Mouse (Mus musculus) heart, adult 8-10 months (tissue): ENCODE measurements at regions not wholly inside any gene's neighbourhood (a gene's known extent, or its start where the extent isn't known, plus 50 kb on each side); places are given as distances from the start of the nearest gene placed in this dataset.

Experiments
- DNase-seq: peaks from one replicate; pipeline ENCODE4 v3.0.0; 2022; ENCODE audit warnings: low spot score

GRCm38 (mm10) chr6:78599751-78600150 is 131.1 kb upstream of the Reg3g start:
- no peak for DNase-seq

- no peak for DNase-seq
Observed at GRCm38 (mm10) chr6:78570000-78570597, 101.4 kb upstream of the Reg3g start.

- no peak for DNase-seq
Observed at GRCm38 (mm10) chr6:78553008-78553698, 84.5 kb upstream of the Reg3g start.

GRCm38 (mm10) chr6:78552353-78552698 is 83.7 kb upstream of the Reg3g start:
- no peak for DNase-seq

GRCm38 (mm10) chr6:78551666-78552352 is 83.1 kb upstream of the Reg3g start:
- no peak for DNase-seq

GRCm38 (mm10) chr6:78548476-78548875 is 79.8 kb upstream of the Reg3g start:
- DNase-seq, result no peak

GRCm38 (mm10) chr6:78547721-78548120 is 79.0 kb upstream of the Reg3g start:
- DNase-seq, result no peak

GRCm38 (mm10) chr6:78544238-78544637 is 75.6 kb upstream of the Reg3g start:
- peak; percentile 5 for DNase-seq

- no peak for DNase-seq
Observed at GRCm38 (mm10) chr6:78537476-78537875, 68.8 kb upstream of the Reg3g start.

GRCm38 (mm10) chr6:78526986-78527762 is 58.5 kb upstream of the Reg3g start:
- DNase-seq, result no peak
